Mouse (Mus musculus): ENCODE data around the gene Olfr69.

DNA sequence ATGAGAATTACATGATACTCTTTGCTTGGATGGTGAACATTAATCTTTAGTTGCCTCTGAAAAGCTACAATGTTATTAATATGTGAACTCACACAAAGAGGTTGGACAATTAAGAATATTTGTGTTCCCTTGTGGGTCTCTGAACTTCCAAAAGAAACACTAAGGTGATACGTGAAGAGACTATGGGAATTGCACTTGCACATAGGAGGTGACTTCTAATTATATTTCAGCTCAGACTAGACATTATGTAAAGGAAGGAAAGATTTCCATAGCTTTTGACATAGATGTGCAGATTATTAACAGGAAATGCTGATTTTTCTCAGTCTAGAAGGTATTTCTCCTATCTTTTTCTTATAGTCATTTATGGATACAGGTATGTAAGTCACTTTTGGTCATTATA is 41.3 kb downstream of the Olfr69 start, which contains the start of gene Olfr628:
- TF ChIP-seq CTCF (IDR thresholded peaks at IDR 0.05; ENCODE audit: control insufficient read depth, insufficient read depth, low read length): no peak
- TF ChIP-seq POLR2A (IDR thresholded peaks at IDR 0.05; ENCODE audit: borderline replicate concordance, control insufficient read depth, low read depth, low read length): no peak
